In the genomic region with DNA sequence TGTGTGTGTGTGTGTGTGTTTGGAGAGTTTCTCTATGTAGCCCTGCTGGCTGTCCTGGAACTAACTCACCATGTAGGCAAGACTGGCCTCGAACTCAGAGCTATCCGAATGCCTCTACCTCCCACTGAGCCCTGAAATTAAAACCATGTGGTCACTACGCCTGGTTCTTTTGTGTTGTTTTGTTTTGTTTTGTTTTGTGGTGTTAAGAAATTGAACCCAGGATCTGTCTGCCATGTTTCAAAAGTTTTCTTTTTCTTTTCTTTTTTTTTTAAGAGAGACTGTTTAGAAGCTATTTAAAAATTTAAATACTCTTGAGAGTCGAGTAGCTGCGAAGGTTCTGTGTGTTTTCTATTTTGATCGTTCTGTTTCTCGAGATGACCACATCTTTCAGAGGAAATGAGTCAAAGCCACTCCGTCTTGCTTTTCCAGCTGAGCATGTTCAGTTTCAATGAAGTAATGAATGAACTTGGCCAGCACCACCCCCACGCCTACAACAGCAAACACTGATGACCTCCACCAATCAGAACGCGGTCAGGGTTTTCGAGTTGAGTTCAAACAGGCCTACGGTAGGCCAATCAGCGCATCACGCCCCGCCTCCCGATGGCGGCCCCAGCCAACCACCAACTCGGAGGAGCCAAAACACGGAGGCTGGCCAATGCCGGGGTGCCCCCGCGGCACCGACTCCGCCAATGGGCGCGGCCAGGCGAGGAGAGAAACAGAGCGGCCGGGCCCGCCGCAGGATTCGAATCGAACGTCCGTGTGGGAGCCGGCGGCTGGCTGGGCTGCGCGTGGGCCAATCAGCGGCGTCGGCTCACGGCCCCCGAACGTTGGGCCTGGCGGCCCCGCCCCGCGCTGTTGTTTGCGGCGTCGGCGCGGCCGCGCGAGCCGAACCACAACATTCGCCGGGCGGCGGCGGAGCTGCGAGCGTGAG, we compare ENCODE assay signal across 8 mouse cellular contexts. TPM values are rescaled to one million over a fixed set of nuclear protein-coding genes. Genes with fewer than 3 reads are reported as not detected.
DNase-seq lines count a peak whose midpoint lies in the region; ATAC-seq lines count a peak whose summit lies in the region.

Ubald2 (plus strand) TSS at position 739 of the 931 bp plus-strand sequence.

- peak; percentile 93 to 94 for DNase-seq in adrenal gland, adult 18-20 months (ENCODE audit: low spot score in 2 of 2)
- peak; percentile 100 for DNase-seq in embryo, embryonic 11 days
- DNase-seq in gastrocnemius, postnatal 25 days, result peak; percentile 100
- peak; percentile 96 for DNase-seq in intestine, embryonic 14.5 days (ENCODE audit: low spot score)
- peak; percentile 99 to 100 for DNase-seq in left cerebral cortex, postnatal 14 days (ENCODE audit: low spot score in 2 of 2)
- peak; percentile 100 for DNase-seq in mesoderm, embryonic 11.5 days (ENCODE audit: low read depth, low spot score)
- DNase-seq in right cerebral cortex, postnatal 36 days (ENCODE audit: low spot score in 2 of 2), result peak; percentile 99
- DNase-seq in yolk sac, embryonic 10.5 days (ENCODE audit: low spot score), result peak; percentile 100

- ATAC-seq in intestine, embryonic 14.5 days (replicated peaks; ENCODE audit: low FRiP score, low TSS enrichment, low read depth), result peak; percentile 93

- peak within 1 kb of the TSS; percentile 82 for H3K4me2 ChIP-seq in intestine, embryonic 14.5 days (ENCODE audit: low read length)

- no peaks in the 10 kb centered on the region for H3K27me3 ChIP-seq in intestine, embryonic 14.5 days (replicated peaks; ENCODE audit: control insufficient read depth, insufficient read depth, low read length)

- H3K9me3 ChIP-seq in intestine, embryonic 14.5 days (ENCODE audit: control insufficient read depth, low read length), result no peaks in the 10 kb centered on the region

- peak within 1 kb of the TSS; percentile 62 for H3K4me3 ChIP-seq in intestine, embryonic 14.5 days (ENCODE audit: low read depth, low read length)

- peak within 1 kb of the TSS; percentile 90 for H3K27ac ChIP-seq in intestine, embryonic 14.5 days (ENCODE audit: low read depth)

- peaks cover 22% of the 10 kb centered on the region for H3K36me3 ChIP-seq in intestine, embryonic 14.5 days (ENCODE audit: control insufficient read depth, insufficient read depth, low read length)

- intact Hi-C loops in left cerebral cortex, postnatal 14 days (cut with DNase I), result loop anchor here (2.0 kb wide), 1 partner anchor 57 kb away; no protein-coding TSS in a partner anchor

- peak within 1 kb of the TSS; percentile 62 for H3K9ac ChIP-seq in intestine, embryonic 14.5 days (ENCODE audit: low read length)

- H3K4me1 ChIP-seq in intestine, embryonic 14.5 days (replicated peaks; ENCODE audit: control insufficient read depth, insufficient read depth, low read length), result peaks cover 39% of the 10 kb centered on the region

- 3% methylated on average over 64 of the region's 66 CpGs for WGBS in intestine, embryonic 14.5 days

RNA-seq across cellular contexts. Expression of gene Ubald2, which starts in this region (rescaled TPM):
- total RNA-seq in adrenal gland, adult 18-20 months (2021), result 10 to 100 TPM; 19.1 to 22.5 TPM
- total RNA-seq in gastrocnemius, postnatal 25 days (2021), result 10 to 100 TPM; 35.9 to 40.4 TPM
- 76.2 and 78.5 TPM in 2 replicates for polyA plus RNA-seq in intestine, embryonic 14.5 days (2014; fragmentation: Nextera tagmentation; extraction: Ambion mirVana)
- total RNA-seq in left cerebral cortex, postnatal 14 days (2021), result 10 to 100 TPM; 30.1 to 32.0 TPM

Comparison
In these comparisons a context has a peak if more than half of its experiments do, and no peak if none do; other contexts are left out.
1. Peak in every context shown above with its lines: DNase-seq, ATAC-seq, H3K4me3 ChIP-seq and H3K27ac ChIP-seq.